Mouse (Mus musculus): Measurements from ENCODE around the gene Slc6a17. TPM values are rescaled to one million over a fixed set of nuclear protein-coding genes. Genes with fewer than 3 reads are reported as not detected.

Gene Slc6a17
- total and polyA plus RNA-seq, 3 experiments, result 0.04 TPM; not detected in 2

GRCm38 (mm10) chr3:107466577-107466976 lies 51.2 kb downstream of the Slc6a17 start:
- Histone ChIP-seq H3K27me3 (ENCODE audit: control insufficient read depth in 1 of 2, insufficient read depth in 2 of 2, low read length in 2 of 2) (no peaks in the 10 kb centered on the region), H3K4me1 (ENCODE audit: control insufficient read depth in 1 of 2, insufficient read depth in 2 of 2, low read length in 2 of 2) (no peaks in the 10 kb centered on the region), H3K79me2 (ENCODE audit: control insufficient read depth, insufficient read depth, low read length, poor library complexity) (no peaks in the 10 kb centered on the region), H3K27ac (ENCODE audit: control insufficient read depth, low read depth, low read length) (no peak overlapping the region), H3K4me3 (ENCODE audit: control insufficient read depth in 1 of 2, insufficient read depth in 1 of 2, low read depth in 2 of 2, low read length in 2 of 2) (no peak overlapping the region), H3K9me3 (replicated peaks; ENCODE audit: insufficient read depth, low read length) (no peaks in the 10 kb centered on the region), H3K36me3 (ENCODE audit: control insufficient read depth in 1 of 2, insufficient read depth in 2 of 2, low read length in 2 of 2) (no peaks in the 10 kb centered on the region), H3K9ac (ENCODE audit: control insufficient read depth, low read depth, low read length, poor library complexity, severe bottlenecking) (no peak overlapping the region)
- TF ChIP-seq CTCF (IDR thresholded peaks at IDR 0.05 in 2 of 3, conservative IDR thresholded peaks at IDR 0.05 in 1 of 3; ENCODE audit: control insufficient read depth in 1 of 3, insufficient read depth in 1 of 3, low read depth in 2 of 3, low read length in 3 of 3, poor library complexity in 1 of 3, severe bottlenecking in 1 of 3) (peak; percentile 72 to 92 (median 89)), RAD21 (IDR thresholded peaks at IDR 0.05; ENCODE audit: low read depth, low read length) (peak; percentile 78), ZC3H11A (IDR thresholded peaks at IDR 0.05; ENCODE audit: low read depth, low read length) (peak; percentile 51), JUND (IDR thresholded peaks at IDR 0.05; ENCODE audit: low read depth, low read length) (no peak), SMC3 (IDR thresholded peaks at IDR 0.05; ENCODE audit: low read depth, low read length) (peak; percentile 97), BHLHE40 (IDR thresholded peaks at IDR 0.05; ENCODE audit: borderline replicate concordance, low read depth, low read length) (no peak), NRF1 (IDR thresholded peaks at IDR 0.05; ENCODE audit: insufficient read depth, low read depth, low read length, poor library complexity, severe bottlenecking) (no peak), MYB (IDR thresholded peaks at IDR 0.05; ENCODE audit: low read depth, low read length) (no peak)
- peak; percentile 65 for DNase-seq (ENCODE audit: low read depth, low spot score)

GRCm38 (mm10) chr3:107462160-107462559 lies 55.7 kb downstream of the Slc6a17 start:
- no peak overlapping the region for H3K4me3 ChIP-seq (ENCODE audit: control insufficient read depth in 1 of 2, insufficient read depth in 1 of 2, low read depth in 2 of 2, low read length in 2 of 2)
- DNase-seq (ENCODE audit: low read depth, low spot score), result peak; percentile 68

GRCm38 (mm10) chr3:107459773-107460431 lies 57.9 kb downstream of the Slc6a17 start:
- no peaks in the 10 kb centered on the region for H3K79me2 ChIP-seq (ENCODE audit: control insufficient read depth, insufficient read depth, low read length, poor library complexity)
- no peaks in the 10 kb centered on the region for H3K9me3 ChIP-seq (replicated peaks; ENCODE audit: insufficient read depth, low read length)
- H3K36me3 ChIP-seq (ENCODE audit: control insufficient read depth in 1 of 2, insufficient read depth in 2 of 2, low read length in 2 of 2), result no peaks in the 10 kb centered on the region
- DNase-seq (ENCODE audit: low read depth, low spot score), result no peak
- H3K4me3 ChIP-seq (ENCODE audit: control insufficient read depth in 1 of 2, insufficient read depth in 1 of 2, low read depth in 2 of 2, low read length in 2 of 2), result no peak overlapping the region
- TF ChIP-seq SIN3A (IDR thresholded peaks at IDR 0.05; ENCODE audit: low read length) (no peak), TBP (IDR thresholded peaks at IDR 0.05; ENCODE audit: low read depth, low read length) (no peak), MYB (IDR thresholded peaks at IDR 0.05; ENCODE audit: low read depth, low read length) (no peak), NRF1 (IDR thresholded peaks at IDR 0.05; ENCODE audit: insufficient read depth, low read depth, low read length, poor library complexity, severe bottlenecking) (no peak), ZC3H11A (IDR thresholded peaks at IDR 0.05; ENCODE audit: low read depth, low read length) (no peak), MAFK (IDR thresholded peaks at IDR 0.05; ENCODE audit: borderline replicate concordance, low read depth, low read length) (no peak), UBTF (IDR thresholded peaks at IDR 0.05; ENCODE audit: borderline replicate concordance, insufficient read depth, low read depth, low read length) (no peak), MAX (IDR thresholded peaks at IDR 0.05; ENCODE audit: low read length) (no peak), KAT2A (conservative IDR thresholded peaks at IDR 0.05; ENCODE audit: low read depth, low read length) (no peak), ELF1 (IDR thresholded peaks at IDR 0.05; ENCODE audit: low read depth, low read length) (no peak), MXI1 (IDR thresholded peaks at IDR 0.05; ENCODE audit: low read depth, low read length) (no peak)
- no peaks in the 10 kb centered on the region for H3K4me1 ChIP-seq (ENCODE audit: control insufficient read depth in 1 of 2, insufficient read depth in 2 of 2, low read length in 2 of 2)
- no peak overlapping the region for H3K27ac ChIP-seq (ENCODE audit: control insufficient read depth, low read depth, low read length)
- H3K27me3 ChIP-seq (ENCODE audit: control insufficient read depth in 1 of 2, insufficient read depth in 2 of 2, low read length in 2 of 2), result no peaks in the 10 kb centered on the region; a peak in 1 of 4 replicates
- no peak overlapping the region for H3K9ac ChIP-seq (ENCODE audit: control insufficient read depth, low read depth, low read length, poor library complexity, severe bottlenecking)

More at GRCm38 (mm10) chr3:107462160-107462559, 55.7 kb downstream of the Slc6a17 start:
- TF ChIP-seq CTCF (IDR thresholded peaks at IDR 0.05 in 2 of 3, conservative IDR thresholded peaks at IDR 0.05 in 1 of 3; ENCODE audit: control insufficient read depth in 1 of 3, insufficient read depth in 1 of 3, low read depth in 2 of 3, low read length in 3 of 3, poor library complexity in 1 of 3, severe bottlenecking in 1 of 3) (peak; percentile 88 to 94 (median 92)), SMC3 (IDR thresholded peaks at IDR 0.05; ENCODE audit: low read depth, low read length) (peak; percentile 91), RAD21 (IDR thresholded peaks at IDR 0.05; ENCODE audit: low read depth, low read length) (peak; percentile 88), CHD2 (IDR thresholded peaks at IDR 0.05; ENCODE audit: low read length) (no peak), ZC3H11A (IDR thresholded peaks at IDR 0.05; ENCODE audit: low read depth, low read length) (peak; percentile 78), ZKSCAN1 (IDR thresholded peaks at IDR 0.05; ENCODE audit: low read depth, low read length) (peak; percentile 85), JUND (IDR thresholded peaks at IDR 0.05; ENCODE audit: low read depth, low read length) (no peak)
- Histone ChIP-seq H3K4me1 (ENCODE audit: control insufficient read depth in 1 of 2, insufficient read depth in 2 of 2, low read length in 2 of 2) (no peaks in the 10 kb centered on the region), H3K79me2 (ENCODE audit: control insufficient read depth, insufficient read depth, low read length, poor library complexity) (no peaks in the 10 kb centered on the region), H3K27ac (ENCODE audit: control insufficient read depth, low read depth, low read length) (no peak overlapping the region), H3K27me3 (ENCODE audit: control insufficient read depth in 1 of 2, insufficient read depth in 2 of 2, low read length in 2 of 2) (no peaks in the 10 kb centered on the region), H3K36me3 (ENCODE audit: control insufficient read depth in 1 of 2, insufficient read depth in 2 of 2, low read length in 2 of 2) (no peaks in the 10 kb centered on the region), H3K9me3 (replicated peaks; ENCODE audit: insufficient read depth, low read length) (no peaks in the 10 kb centered on the region), H3K9ac (ENCODE audit: control insufficient read depth, low read depth, low read length, poor library complexity, severe bottlenecking) (no peak overlapping the region)
